Mouse (Mus musculus): ENCODE data around the gene Hist1h3i. TPM values are rescaled to one million over a fixed set of nuclear protein-coding genes. Genes with fewer than 3 reads are reported as not detected.
"Not testable (repeated sequence)": the region's sequence is repeated elsewhere in the genome, so short reads cannot be mapped to it uniquely, and the experiment has no call there.

Hist1h3i gene
- polyA plus RNA-seq, 1 experiment from 2014 or later = 294 TPM

DNA sequence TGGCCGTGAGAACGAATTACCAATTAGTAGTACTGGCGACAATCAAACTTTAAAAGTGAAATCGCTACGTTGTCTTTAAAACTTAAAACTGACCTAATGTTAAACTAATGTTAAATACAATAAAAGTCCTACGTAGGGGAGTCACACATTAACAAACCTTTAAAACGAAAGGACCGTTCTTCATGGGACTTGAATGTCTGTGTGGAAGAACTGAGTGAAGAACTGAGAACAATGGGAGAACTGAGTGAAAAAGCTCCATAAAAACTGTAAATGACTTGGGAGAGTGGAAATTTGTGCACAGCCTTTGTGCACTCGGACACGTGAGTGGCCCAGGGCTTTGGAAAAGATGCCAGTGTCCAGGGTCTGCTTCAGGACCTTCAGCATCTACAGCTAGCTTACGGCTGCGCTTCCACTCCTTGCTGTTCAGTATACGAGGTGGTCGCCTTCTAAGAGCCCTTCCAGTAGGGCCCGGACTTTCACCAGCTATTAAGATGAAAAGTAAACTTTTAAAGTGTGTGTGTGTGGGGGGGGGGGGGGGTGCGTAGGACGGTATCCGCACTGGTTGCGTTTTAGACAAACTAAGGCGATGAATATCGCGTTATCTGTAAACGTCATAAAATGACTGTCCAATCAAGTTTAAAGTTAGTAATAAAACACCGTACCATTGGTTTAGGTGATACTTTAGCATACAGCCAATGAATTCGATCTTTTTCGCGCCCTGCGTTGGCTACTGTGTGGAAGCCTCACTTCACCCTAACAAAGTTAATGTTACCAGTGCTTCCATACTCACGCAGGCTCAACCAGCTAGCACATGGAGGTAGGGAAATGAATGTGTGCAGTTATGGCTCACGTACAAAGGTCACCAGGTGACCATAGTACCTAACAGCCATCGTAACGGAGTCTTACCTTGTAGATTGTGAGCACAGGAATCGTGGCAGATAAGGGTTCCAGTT is 4.1 kb downstream of the Hist1h3i start:
- no peaks in the 10 kb centered on the region for H3K36me3 ChIP-seq (ENCODE audit: control insufficient read depth, insufficient read depth, low read length)
- H3K4me3 ChIP-seq (ENCODE audit: low read depth, low read length) = peak overlapping the region; percentile 73
- peak overlapping the region; percentile 91 for H3K4me2 ChIP-seq (ENCODE audit: low read depth, severe bottlenecking)
- peaks cover 5% of the 10 kb centered on the region; the same call in 1 of the 2 replicates for H3K4me1 ChIP-seq (ENCODE audit: control insufficient read depth, insufficient read depth, low read length)
- H3K27me3 ChIP-seq (ENCODE audit: control insufficient read depth, insufficient read depth, low read length) = no peaks in the 10 kb centered on the region
- peak; percentile 86 for DNase-seq (ENCODE audit: low spot score)
- 5% methylated on average over 33 of the region's 33 CpGs for WGBS
- peak overlapping the region; percentile 97 for H3K9ac ChIP-seq (ENCODE audit: low read length)
- H3K9me3 ChIP-seq (ENCODE audit: control insufficient read depth, low read length) = no peaks in the 10 kb centered on the region
- ATAC-seq (ENCODE audit: insufficient number of reproducible peaks, low FRiP score, low TSS enrichment, low read depth) = peak; percentile 84
- peak overlapping the region; percentile 100 for H3K27ac ChIP-seq (replicated peaks; ENCODE audit: low read depth, low read length)

- H3K4me2 ChIP-seq (ENCODE audit: low read depth, severe bottlenecking) = no peak overlapping the region
- no peak overlapping the region for H3K9ac ChIP-seq (ENCODE audit: low read length)
- DNase-seq (ENCODE audit: low spot score) = no peak
- H3K27ac ChIP-seq (replicated peaks; ENCODE audit: low read depth, low read length) = no peak overlapping the region
- no peak overlapping the region for H3K4me3 ChIP-seq (ENCODE audit: low read depth, low read length)
- H3K36me3 ChIP-seq (ENCODE audit: control insufficient read depth, insufficient read depth, low read length) = no peaks in the 10 kb centered on the region; the same call in 1 of the 2 replicates
- H3K9me3 ChIP-seq (ENCODE audit: control insufficient read depth, low read length) = no peaks in the 10 kb centered on the region
- no peaks in the 10 kb centered on the region for H3K27me3 ChIP-seq (ENCODE audit: control insufficient read depth, insufficient read depth, low read length)
- no peaks in the 10 kb centered on the region for H3K4me1 ChIP-seq (ENCODE audit: control insufficient read depth, insufficient read depth, low read length)
- no peak for ATAC-seq (ENCODE audit: insufficient number of reproducible peaks, low FRiP score, low TSS enrichment, low read depth)
- 83% methylated on average over 1 of the region's 1 CpGs for WGBS
Measured at GRCm38 (mm10) chr13:21755707-21756106, 27.5 kb downstream of the Hist1h3i start.

DNA sequence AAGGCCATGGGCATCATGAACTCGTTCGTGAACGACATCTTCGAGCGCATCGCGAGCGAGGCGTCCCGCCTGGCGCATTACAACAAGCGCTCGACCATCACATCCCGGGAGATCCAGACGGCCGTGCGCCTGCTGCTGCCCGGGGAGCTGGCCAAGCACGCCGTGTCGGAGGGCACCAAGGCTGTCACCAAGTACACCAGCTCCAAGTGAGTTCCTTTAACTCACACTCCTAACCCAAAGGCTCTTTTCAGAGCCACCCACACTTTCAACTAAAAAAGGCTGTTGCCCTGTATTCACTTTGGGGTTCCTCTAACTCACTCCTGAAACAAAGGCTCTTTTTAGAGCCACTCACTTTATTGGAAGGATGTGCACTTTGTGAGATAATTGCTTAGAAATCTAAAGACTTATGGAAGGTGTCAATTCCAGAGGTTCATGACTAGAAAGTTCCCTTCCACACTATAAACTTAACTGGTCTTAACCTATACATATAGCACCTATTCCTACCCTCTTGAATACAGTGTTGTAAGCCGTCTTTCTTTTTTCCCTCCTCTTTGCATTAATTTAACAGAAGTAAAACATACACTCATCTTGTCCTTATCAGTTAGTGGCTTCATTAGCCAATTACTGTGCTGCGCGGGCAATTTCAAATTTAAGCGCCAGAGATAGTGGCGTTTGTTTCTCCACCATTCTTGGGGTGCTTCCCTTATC is 28.7 kb downstream of the Hist1h3i start:
- H3K9me3 ChIP-seq (ENCODE audit: control insufficient read depth, low read length); H3K27me3 ChIP-seq (ENCODE audit: control insufficient read depth, insufficient read depth, low read length); ATAC-seq (ENCODE audit: insufficient number of reproducible peaks, low FRiP score, low TSS enrichment, low read depth); H3K4me1 ChIP-seq (ENCODE audit: control insufficient read depth, insufficient read depth, low read length); H3K36me3 ChIP-seq (ENCODE audit: control insufficient read depth, insufficient read depth, low read length): not testable (repeated sequence)
- peak overlapping the region; percentile 83 for H3K27ac ChIP-seq (replicated peaks; ENCODE audit: low read depth, low read length)
- H3K4me3 ChIP-seq (ENCODE audit: low read depth, low read length) = peak overlapping the region; percentile 35
- H3K9ac ChIP-seq (ENCODE audit: low read length) = peak overlapping the region; percentile 59
- peak; percentile 53 for DNase-seq (ENCODE audit: low spot score)
- WGBS = under 1% methylated on average over 19 of the region's 26 CpGs
- H3K4me2 ChIP-seq (ENCODE audit: low read depth, severe bottlenecking) = peak overlapping the region; percentile 52

DNA sequence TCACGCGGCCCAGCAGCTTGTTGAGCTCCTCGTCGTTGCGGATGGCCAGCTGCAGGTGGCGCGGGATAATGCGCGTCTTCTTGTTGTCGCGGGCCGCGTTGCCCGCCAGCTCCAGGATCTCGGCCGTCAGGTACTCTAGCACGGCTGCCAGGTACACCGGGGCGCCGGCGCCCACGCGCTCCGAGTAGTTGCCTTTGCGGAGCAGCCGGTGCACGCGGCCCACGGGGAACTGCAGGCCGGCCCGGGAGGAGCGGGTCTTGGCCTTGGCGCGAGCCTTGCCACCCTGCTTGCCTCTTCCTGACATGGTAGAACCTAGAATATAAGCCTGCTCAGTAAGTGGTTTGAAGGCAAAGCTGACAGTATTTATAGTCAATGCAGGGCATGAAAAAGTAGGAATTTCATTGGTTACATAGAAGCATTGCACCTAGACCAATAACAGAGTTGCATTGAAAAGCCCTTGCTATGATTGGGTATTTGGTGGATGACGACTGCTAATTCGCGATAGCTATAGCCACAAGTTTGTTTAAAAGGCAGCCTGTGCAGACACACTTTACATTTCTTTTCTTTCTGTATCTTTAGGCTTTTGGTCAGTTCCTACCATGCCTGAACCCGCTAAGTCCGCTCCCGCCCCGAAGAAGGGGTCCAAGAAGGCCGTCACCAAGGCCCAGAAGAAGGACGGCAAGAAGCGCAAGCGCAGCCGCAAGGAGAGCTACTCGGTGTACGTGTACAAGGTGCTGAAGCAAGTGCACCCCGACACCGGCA is 29.5 kb downstream of the Hist1h3i start, which contains the start of the genes Hist1h2ak and Hist1h2bn:
Hist1h2ak (minus strand) TSS at position 304 of the 762 bp plus-strand sequence.
Hist1h2bn (plus strand) TSS at position 600 of the 762 bp plus-strand sequence.
- ATAC-seq (ENCODE audit: insufficient number of reproducible peaks, low FRiP score, low TSS enrichment, low read depth) = peak; percentile 92
- not testable (repeated sequence) for H3K27me3 ChIP-seq (ENCODE audit: control insufficient read depth, insufficient read depth, low read length); H3K36me3 ChIP-seq (ENCODE audit: control insufficient read depth, insufficient read depth, low read length); H3K4me1 ChIP-seq (ENCODE audit: control insufficient read depth, insufficient read depth, low read length); H3K9me3 ChIP-seq (ENCODE audit: control insufficient read depth, low read length)
- DNase-seq (ENCODE audit: low spot score) = peak; percentile 82
- peak within 1 kb of the TSS; percentile 92 for H3K27ac ChIP-seq (replicated peaks; ENCODE audit: low read depth, low read length)
- WGBS = under 1% methylated on average over 40 of the region's 50 CpGs
- H3K4me3 ChIP-seq (ENCODE audit: low read depth, low read length) = peak within 1 kb of the TSS; percentile 35
- peak within 1 kb of the TSS; percentile 55 for H3K4me2 ChIP-seq (ENCODE audit: low read depth, severe bottlenecking)
- H3K9ac ChIP-seq (ENCODE audit: low read length) = peak within 1 kb of the TSS; percentile 67

GRCm38 (mm10) chr13:21753051-21753523 is 30.1 kb downstream of the Hist1h3i start:
- peak overlapping the region; percentile 35 for H3K4me3 ChIP-seq (ENCODE audit: low read depth, low read length)
- H3K9me3 ChIP-seq (ENCODE audit: control insufficient read depth, low read length) = no peaks in the 10 kb centered on the region
- DNase-seq (ENCODE audit: low spot score) (no peak), ATAC-seq (ENCODE audit: insufficient number of reproducible peaks, low FRiP score, low TSS enrichment, low read depth) (no peak)
- no peaks in the 10 kb centered on the region for H3K36me3 ChIP-seq (ENCODE audit: control insufficient read depth, insufficient read depth, low read length)
- 5% methylated on average over 10 of the region's 10 CpGs for WGBS
- H3K4me1 ChIP-seq (ENCODE audit: control insufficient read depth, insufficient read depth, low read length) = no peaks in the 10 kb centered on the region
- peak overlapping the region; percentile 67 for H3K9ac ChIP-seq (ENCODE audit: low read length)
- peak overlapping the region; percentile 55 for H3K4me2 ChIP-seq (ENCODE audit: low read depth, severe bottlenecking)
- peak overlapping the region; percentile 92 for H3K27ac ChIP-seq (replicated peaks; ENCODE audit: low read depth, low read length)
- no peaks in the 10 kb centered on the region for H3K27me3 ChIP-seq (ENCODE audit: control insufficient read depth, insufficient read depth, low read length)

DNA sequence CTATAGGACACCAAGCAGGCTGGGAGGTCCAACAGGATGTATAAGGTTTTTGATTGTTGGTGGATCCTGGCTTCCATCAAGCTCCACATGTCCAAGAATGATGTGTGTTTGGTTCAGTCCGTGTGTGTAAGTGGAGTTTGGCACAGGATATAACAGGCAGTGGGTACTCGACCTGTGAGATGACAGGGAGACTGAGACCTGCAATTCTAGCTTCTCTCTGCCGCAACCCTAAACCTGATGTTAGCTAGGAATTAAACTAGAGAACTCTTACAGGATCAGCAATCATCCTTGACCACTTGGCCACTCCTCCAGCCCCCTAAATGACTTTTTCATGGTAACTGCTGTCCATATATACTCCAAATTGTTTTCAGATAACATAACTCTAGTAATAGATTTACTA is 30.8 kb downstream of the Hist1h3i start:
- 45% methylated on average over 3 of the region's 3 CpGs for WGBS
- H3K9ac ChIP-seq (ENCODE audit: low read length) = no peak overlapping the region
- peak overlapping the region; percentile 92 for H3K27ac ChIP-seq (replicated peaks; ENCODE audit: low read depth, low read length)
- no peak overlapping the region for H3K4me3 ChIP-seq (ENCODE audit: low read depth, low read length)
- ATAC-seq (ENCODE audit: insufficient number of reproducible peaks, low FRiP score, low TSS enrichment, low read depth) = no peak
- no peaks in the 10 kb centered on the region for H3K9me3 ChIP-seq (ENCODE audit: control insufficient read depth, low read length)
- H3K36me3 ChIP-seq (ENCODE audit: control insufficient read depth, insufficient read depth, low read length) = no peaks in the 10 kb centered on the region
- DNase-seq (ENCODE audit: low spot score) = peak; percentile 55
- H3K4me2 ChIP-seq (ENCODE audit: low read depth, severe bottlenecking) = peak overlapping the region; percentile 55; the same call in 1 of the 2 replicates
- H3K4me1 ChIP-seq (ENCODE audit: control insufficient read depth, insufficient read depth, low read length) = no peaks in the 10 kb centered on the region
- no peaks in the 10 kb centered on the region for H3K27me3 ChIP-seq (ENCODE audit: control insufficient read depth, insufficient read depth, low read length)

DNA sequence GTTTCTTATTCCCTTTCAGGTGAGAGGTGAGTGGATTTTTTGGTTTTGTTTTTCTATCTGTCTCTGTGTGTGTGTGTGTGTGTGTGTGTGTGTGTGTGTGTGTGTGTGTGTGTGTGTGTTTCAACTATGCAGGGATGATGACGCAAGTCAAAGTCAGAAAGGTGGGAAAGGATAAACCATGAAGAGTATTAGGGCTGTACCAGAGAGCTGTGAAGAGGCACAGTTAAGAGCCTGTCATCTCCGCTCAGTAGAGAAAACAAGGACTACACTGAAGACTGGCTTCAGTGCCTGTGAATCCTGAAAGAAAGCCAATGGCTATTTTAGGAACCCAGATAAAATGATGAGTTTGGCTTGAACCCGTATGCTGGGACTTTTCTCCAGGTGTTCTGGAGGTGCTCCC is 31.3 kb downstream of the Hist1h3i start:
- Histone ChIP-seq H3K36me3 (ENCODE audit: control insufficient read depth, insufficient read depth, low read length) (no peaks in the 10 kb centered on the region), H3K4me3 (ENCODE audit: low read depth, low read length) (no peak overlapping the region), H3K4me1 (ENCODE audit: control insufficient read depth, insufficient read depth, low read length) (no peaks in the 10 kb centered on the region), H3K9me3 (ENCODE audit: control insufficient read depth, low read length) (no peaks in the 10 kb centered on the region), H3K4me2 (ENCODE audit: low read depth, severe bottlenecking) (no peak overlapping the region), H3K9ac (ENCODE audit: low read length) (no peak overlapping the region), H3K27me3 (ENCODE audit: control insufficient read depth, insufficient read depth, low read length) (no peaks in the 10 kb centered on the region), H3K27ac (replicated peaks; ENCODE audit: low read depth, low read length) (peak overlapping the region; percentile 92; the same call in 1 of the 2 replicates)
- 89% methylated on average over 3 of the region's 3 CpGs for WGBS
- ATAC-seq (ENCODE audit: insufficient number of reproducible peaks, low FRiP score, low TSS enrichment, low read depth) (no peak), DNase-seq (ENCODE audit: low spot score) (peak; percentile 23)

DNA sequence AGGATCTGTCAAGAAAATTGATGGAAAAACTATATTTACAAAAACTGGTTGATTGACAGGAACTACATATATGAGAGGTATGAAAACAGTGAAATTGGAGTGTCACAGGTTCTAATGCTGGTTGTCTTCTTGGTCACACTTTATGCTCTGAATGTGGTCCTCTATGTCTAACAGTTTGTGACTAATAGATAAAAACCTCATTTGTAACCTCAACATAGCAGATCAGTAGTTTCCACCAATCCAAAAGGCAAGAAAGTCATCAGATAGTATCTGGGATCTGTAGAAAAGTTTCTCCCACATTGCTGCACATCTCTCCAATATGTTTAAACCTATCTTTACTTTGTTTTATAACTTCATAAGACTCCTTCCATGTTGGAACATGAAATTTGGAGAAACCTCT is 31.8 kb downstream of the Hist1h3i start:
- H3K4me2 ChIP-seq (ENCODE audit: low read depth, severe bottlenecking) = no peak overlapping the region
- no peaks in the 10 kb centered on the region for H3K27me3 ChIP-seq (ENCODE audit: control insufficient read depth, insufficient read depth, low read length)
- no peak for ATAC-seq (ENCODE audit: insufficient number of reproducible peaks, low FRiP score, low TSS enrichment, low read depth)

More for the DNA sequence above, 31.8 kb downstream of the Hist1h3i start:
- Histone ChIP-seq H3K4me3 (ENCODE audit: low read depth, low read length) (no peak overlapping the region), H3K4me1 (ENCODE audit: control insufficient read depth, insufficient read depth, low read length) (no peaks in the 10 kb centered on the region), H3K27ac (replicated peaks; ENCODE audit: low read depth, low read length) (peak overlapping the region; percentile 53), H3K9me3 (ENCODE audit: control insufficient read depth, low read length) (no peaks in the 10 kb centered on the region), H3K9ac (ENCODE audit: low read length) (no peak overlapping the region), H3K36me3 (ENCODE audit: control insufficient read depth, insufficient read depth, low read length) (no peaks in the 10 kb centered on the region)
- no peak for DNase-seq (ENCODE audit: low spot score)
